Mouse (Mus musculus): ENCODE data around the gene Gm1113.

Gm1113 gene

DNA sequence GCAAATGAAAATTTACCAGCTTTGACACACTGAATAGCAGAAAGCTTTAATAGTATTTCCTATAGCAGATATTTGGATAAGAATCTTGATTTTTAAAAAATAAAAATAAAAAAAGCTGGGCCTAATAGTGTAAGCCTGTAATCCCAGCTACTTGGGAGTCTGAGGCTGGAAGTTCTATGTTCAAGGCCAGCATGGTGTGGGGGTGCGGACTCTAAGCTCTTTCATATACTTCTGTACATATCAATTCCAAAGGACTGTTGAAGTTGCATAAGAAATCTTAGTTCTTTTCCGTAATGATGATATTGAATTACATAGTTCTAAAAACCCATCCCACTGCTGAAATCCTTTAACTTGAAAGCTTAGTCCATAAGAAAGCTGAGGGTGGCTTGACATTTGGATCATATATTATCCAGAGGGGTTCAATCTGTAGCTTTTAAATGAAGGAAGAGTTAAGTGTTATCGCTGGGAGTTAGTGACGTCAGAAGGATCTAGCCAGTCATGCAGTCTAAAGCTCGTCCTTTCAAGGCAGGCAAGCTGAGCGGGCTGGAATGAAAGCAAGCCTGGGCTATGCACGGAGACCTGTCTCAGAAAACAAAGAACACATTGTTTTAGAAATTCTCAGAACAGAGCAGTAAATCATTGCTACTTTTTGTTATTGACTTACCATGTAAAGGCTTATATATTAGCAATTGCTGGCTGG is 24.9 kb downstream of the Gm1113 start:
- in situ Hi-C loops (cut with MboI; ENCODE audit: low pct_unique_long_range_greater_than_20kb in 1 of 2, low sequenced_read_pairs in 2 of 2, unreplicated experiment in 1 of 2) = no loop called here

DNA sequence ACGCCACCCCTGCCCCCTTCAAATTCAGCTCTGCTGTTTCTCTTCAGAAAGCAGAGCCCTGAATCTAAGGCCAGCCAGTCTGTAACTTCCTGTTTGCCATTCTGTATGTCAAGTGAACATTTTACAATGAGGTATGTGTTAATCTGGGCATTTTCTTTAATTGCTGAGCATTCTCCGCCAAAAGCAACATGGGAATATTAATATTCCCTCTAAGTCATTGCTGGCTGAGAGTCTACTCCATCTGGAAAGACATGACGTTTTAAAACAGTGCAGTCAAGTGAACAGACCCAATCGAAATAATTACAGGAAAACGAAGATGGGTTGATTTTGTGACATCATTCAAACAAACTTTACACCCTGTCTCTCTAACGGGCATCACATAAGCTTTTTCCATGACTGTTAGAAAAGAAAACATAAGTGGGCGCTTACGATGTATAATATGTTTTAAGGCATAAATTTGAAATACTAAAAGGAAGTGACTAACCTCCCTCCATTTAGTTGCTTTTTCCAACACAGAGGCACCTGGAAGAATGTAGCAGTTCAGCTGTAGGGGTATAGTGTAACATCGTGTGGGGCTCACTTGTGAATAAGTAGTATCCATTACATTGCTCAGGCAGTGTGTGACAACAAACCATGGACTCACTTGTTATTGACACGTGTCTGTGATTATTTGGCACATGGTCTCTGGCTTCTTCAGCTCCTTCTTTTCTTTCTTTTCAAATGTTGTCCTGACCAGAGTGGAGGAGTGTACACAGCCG is 26.8 kb downstream of the Gm1113 start:
- in situ Hi-C loops (cut with MboI; ENCODE audit: low pct_unique_long_range_greater_than_20kb in 1 of 2, low sequenced_read_pairs in 2 of 2, unreplicated experiment in 1 of 2) = no loop called here

DNA sequence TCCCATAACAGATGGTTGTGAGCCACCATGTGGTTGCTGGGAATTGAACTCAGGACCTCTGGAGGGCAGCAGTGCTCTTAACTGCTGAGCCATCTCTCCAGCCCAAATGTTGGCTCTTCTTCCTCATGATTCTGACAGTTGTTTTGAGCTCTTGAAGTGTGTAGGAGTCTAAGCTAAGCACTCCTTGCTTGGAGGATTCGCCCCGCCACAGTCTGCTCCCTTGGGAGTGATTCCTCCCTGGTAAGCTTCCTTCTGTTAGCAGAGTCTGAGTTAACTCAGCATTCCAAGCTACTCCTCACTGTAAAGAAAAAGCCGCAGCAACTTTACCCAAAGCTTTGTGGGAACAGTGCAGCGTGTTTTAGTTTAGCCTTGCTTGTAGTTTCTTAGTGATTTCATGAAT is 29.6 kb downstream of the Gm1113 start:
- in situ Hi-C loops (cut with MboI; ENCODE audit: low pct_unique_long_range_greater_than_20kb in 1 of 2, low sequenced_read_pairs in 2 of 2, unreplicated experiment in 1 of 2) = no loop called here

DNA sequence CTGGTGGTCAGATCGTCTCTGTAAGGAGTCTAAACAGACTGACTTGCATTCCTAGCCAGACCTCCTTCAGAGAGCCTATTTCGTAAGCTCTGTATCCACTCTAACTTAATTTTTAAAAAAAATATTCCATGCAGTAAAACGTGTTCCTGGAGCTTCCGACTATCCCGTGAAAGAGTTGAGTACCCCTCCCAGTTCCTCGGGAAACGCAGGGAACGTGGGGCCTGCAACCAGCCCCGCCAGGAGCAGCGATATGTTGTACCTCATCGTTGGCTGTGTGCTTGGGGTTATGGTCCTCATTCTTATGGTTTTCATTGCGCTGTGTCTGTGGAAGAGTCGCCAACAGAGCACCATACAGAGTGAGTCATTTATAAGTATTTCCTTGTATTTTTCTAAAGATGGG is 31.5 kb downstream of the Gm1113 start:
- in situ Hi-C loops (cut with MboI; ENCODE audit: low pct_unique_long_range_greater_than_20kb in 1 of 2, low sequenced_read_pairs in 2 of 2, unreplicated experiment in 1 of 2) = no loop called here

DNA sequence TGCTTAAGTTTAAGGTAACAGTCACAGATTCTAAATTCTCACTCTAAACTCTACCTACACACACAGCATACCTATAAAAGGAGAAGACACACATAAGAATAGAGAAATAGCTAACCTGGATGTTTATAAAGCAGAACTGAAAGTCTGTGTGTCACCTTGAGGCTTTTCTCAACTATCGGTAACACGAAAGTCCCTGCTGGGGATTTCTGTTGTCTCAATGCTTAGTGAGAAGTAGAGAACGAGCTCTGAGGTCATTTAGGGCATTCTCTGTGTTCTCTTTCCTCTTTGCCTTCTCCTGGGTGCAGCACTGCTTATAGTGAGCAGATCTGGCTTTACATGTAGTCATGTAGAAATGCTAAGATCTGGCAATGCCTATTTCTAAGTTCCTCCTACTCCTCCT is 34.1 kb downstream of the Gm1113 start:
- in situ Hi-C loops (cut with MboI; ENCODE audit: low pct_unique_long_range_greater_than_20kb in 1 of 2, low sequenced_read_pairs in 2 of 2, unreplicated experiment in 1 of 2) = no loop called here

DNA sequence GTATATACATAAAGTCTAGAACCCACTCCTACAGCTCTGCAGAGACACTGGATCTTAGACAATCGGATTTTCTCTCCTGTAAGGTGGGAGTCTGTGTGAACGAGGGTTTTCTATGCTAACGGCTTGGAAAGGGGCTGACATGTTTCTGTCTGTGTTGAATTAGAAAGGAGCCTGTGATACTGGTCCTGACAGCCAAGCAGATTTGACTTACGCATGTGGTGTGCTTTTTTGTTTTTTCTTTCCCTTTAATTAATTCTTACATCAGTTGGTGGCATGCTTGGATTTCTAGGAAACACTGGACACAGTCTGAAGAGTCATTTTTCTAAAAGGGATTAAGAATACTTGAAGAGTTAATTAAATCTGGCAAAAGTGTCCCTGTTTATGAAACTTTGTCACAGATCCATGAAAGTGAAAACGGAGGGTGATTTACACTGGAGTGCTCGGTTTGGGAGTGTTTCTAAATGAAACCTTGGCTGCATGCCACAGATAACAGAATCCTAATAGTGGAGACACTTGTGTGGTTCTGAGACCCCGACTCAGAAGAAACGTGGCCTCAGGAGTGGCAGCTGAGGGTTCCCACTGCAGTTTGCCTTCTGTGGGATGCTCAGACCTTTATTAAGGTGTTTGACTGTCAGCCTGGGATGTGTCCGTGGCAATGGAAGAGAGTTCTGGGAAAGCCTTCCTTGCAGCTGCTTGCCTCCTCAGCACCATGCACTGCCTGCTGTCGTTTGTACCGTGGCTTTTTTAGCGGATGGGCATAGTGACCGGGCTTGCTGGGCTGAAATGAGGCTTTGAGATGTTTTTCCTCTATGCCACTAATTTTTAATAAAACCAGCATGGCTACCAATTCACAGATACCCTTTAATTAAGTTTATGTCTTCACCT is 35.8 kb downstream of the Gm1113 start:
- in situ Hi-C loops (cut with MboI; ENCODE audit: low pct_unique_long_range_greater_than_20kb in 1 of 2, low sequenced_read_pairs in 2 of 2, unreplicated experiment in 1 of 2) = no loop called here

DNA sequence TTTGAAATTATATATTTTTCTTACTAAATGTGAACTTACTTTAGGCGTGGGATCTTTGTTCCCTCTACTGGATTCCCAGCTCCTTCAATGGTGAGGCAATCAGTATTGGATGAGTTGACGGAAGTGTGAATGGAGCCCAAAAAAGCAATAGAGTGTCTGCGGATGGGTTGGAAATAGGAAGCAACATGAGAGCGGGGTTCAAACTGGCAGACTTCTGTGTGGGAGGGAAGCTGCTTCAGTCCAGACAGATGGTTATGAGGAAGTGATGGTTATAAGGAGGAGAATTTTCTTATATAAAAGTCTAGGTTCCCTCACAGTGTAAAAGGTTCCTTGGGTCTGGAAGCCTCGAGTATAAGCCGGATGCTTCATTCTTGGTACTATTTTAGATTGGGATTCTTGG is 38.6 kb downstream of the Gm1113 start:
- in situ Hi-C loops (cut with MboI; ENCODE audit: low pct_unique_long_range_greater_than_20kb in 1 of 2, low sequenced_read_pairs in 2 of 2, unreplicated experiment in 1 of 2) = no loop called here

DNA sequence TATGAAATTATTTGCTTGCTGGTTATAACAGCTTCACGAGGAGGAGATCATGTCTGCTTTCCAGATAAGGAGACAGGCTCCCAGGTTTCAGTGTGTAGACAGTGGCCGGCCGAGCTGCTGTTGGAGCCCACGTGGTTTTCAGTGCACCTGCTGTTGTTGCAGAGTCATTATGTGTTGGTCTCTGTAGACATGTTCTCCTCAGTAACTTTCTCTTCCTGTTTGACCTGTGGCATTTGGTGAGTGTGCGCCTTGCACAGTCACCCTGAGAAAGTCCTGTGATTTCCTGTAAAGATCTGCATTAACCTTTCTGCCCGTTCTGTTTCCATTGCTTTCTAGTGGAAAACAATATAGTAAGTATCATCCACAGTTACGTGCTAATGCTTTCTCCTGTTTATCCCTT is 42.7 kb downstream of the Gm1113 start:
- in situ Hi-C loops (cut with MboI; ENCODE audit: low pct_unique_long_range_greater_than_20kb in 1 of 2, low sequenced_read_pairs in 2 of 2, unreplicated experiment in 1 of 2) = no loop called here

DNA sequence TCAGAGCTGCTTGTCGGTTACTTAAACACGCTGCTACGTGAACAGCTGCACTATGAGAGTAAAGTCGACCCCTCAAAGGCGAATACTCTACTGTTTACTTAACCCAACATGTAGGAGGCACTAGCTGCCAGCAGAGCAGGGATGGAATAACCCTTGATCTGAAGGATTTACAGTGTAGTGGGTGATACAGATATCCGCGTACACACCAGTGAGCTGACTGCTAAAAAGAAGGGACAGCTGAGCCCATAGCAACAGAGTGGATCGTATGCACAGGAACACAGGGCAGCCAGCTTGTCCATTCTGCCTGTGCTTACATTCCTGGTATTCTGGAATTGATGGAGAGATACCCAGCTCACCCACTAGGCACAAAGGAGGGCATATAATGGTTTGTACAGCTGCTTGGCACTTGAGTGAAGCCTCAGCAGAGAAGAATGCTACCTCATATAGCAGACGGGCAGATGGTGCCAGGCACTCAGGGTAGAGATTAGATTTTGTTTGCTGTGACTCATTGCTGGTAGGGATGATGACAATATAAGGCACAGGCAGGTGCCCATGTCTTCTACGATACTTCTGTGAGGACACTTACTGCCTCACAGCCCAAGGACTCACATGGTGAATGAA is 43.9 kb downstream of the Gm1113 start:
- in situ Hi-C loops (cut with MboI; ENCODE audit: low pct_unique_long_range_greater_than_20kb in 1 of 2, low sequenced_read_pairs in 2 of 2, unreplicated experiment in 1 of 2) = no loop called here

DNA sequence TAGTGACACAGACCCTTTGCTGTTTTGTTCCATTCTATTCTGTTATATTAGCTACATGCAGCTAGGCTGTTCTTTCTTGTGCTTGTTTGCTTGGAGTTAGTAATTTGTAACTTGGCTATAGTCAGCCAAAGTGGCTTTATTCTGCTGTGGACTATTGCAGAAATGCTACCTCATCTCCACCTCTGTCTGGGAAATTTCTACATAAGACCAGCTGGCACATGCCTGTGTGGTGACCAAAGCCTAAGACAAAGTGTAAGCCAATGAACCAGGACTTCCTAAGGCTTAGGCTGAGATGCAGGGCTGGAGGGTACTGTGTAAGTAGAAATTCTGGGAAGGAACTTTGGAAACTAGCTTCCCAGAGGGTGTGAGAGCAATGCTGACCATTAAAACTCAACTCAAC is 49.2 kb downstream of the Gm1113 start:
- in situ Hi-C loops (cut with MboI; ENCODE audit: low pct_unique_long_range_greater_than_20kb in 1 of 2, low sequenced_read_pairs in 2 of 2, unreplicated experiment in 1 of 2) = no loop called here

DNA sequence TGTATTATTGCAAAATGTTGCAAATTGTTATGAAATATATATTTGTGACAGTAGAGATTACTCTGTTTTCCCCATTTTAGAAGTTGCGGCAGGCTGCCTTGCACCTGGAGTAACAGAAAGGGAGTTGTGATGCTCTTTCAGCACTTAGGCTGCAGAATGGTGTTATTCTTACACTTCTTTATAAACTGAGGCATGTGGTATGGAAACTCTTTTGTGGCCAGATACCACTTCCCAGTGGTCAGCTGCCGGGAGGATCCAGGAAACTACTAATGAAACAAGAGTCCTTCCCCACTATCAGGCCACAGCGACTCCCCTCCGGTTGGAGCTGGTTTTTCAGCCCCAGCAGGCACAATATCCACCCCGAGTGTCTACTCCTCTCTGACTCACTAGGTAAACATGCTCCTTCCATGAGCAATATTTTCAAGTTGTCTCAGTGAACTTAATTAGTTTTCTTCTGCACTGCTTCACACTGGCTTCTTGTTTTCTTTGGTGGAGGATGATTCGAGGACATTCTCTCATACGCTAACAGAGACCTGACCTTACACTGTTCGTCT is 50.7 kb downstream of the Gm1113 start:
- in situ Hi-C loops (cut with MboI; ENCODE audit: low pct_unique_long_range_greater_than_20kb in 1 of 2, low sequenced_read_pairs in 2 of 2, unreplicated experiment in 1 of 2) = no loop called here

DNA sequence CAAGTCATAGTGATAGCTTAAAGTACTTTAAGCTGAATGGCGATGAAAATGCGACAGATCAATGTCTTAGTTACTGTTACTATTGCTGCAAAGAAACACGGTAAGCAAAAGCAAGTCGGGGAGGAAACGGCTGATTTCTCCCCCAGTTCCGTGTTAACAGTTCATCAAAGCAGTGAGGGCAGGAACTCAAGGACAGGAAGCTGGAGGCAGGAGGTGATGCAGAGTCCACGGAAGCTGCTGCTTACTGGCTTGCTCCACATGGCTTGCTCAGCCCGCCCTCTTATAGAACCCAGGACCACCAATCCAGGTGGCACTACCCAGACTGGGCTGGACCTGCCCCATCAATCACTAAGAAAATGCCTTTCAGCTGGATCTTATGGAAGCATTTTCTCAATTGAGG is 58.5 kb downstream of the Gm1113 start:
- in situ Hi-C loops (cut with MboI; ENCODE audit: low pct_unique_long_range_greater_than_20kb in 1 of 2, low sequenced_read_pairs in 2 of 2, unreplicated experiment in 1 of 2) = no loop called here

Measured in mouse embryonic stem cell (cell line).